Mouse (Mus musculus) hindbrain, embryonic 13.5 days (tissue): ENCODE results near the gene Zfp46. TPM values are rescaled to one million over a fixed set of nuclear protein-coding genes. Genes with fewer than 3 reads are reported as not detected.

Experiments
- ATAC-seq: fragments of 200-750 bp; cut with Nextera tagmentation; 2 replicates; pipeline ENCODE4 v1.8.0; 2017; ENCODE audit warnings: moderate TSS enrichment; ENCODE audit not compliant: low FRiP score
- H3K27ac ChIP-seq: fragments of 300-500 bp; sonication (generic); 2 replicates; pipeline ENCODE4 v1.5.1; 2015; ENCODE audit warnings: inconsistent platforms, mild to moderate bottlenecking, moderate library complexity
- H3K27me3 ChIP-seq: fragments of 300-500 bp; sonication (generic); 2 replicates; pipeline ENCODE4 v1.6.1; 2015; ENCODE audit warnings: mild to moderate bottlenecking, inconsistent platforms
- H3K36me3 ChIP-seq: fragments of 300-500 bp; sonication (generic); 2 replicates; pipeline ENCODE4 v1.6.1; 2015; ENCODE audit warnings: mild to moderate bottlenecking, inconsistent platforms
- H3K4me1 ChIP-seq: fragments of 300-500 bp; sonication (generic); replicated peaks from 2 replicates; pipeline ENCODE4 v1.6.1; 2015; ENCODE audit warnings: inconsistent platforms
- H3K4me2 ChIP-seq: fragments of 300-500 bp; sonication (generic); 2 replicates; pipeline ENCODE4 v1.6.1; 2015; ENCODE audit warnings: inconsistent platforms, mild to moderate bottlenecking, moderate library complexity
- H3K4me3 ChIP-seq: fragments of 300-500 bp; sonication (generic); 2 replicates; pipeline ENCODE4 v1.5.1; 2015; ENCODE audit warnings: mild to moderate bottlenecking, inconsistent platforms
- H3K9ac ChIP-seq: fragments of 300-500 bp; sonication (generic); 2 replicates; pipeline ENCODE4 v1.6.1; 2015; ENCODE audit warnings: mild to moderate bottlenecking, inconsistent platforms
- H3K9me3 ChIP-seq: fragments of 300-500 bp; sonication (generic); 2 replicates; pipeline ENCODE4 v1.6.1; 2016; ENCODE audit warnings: inconsistent platforms
- WGBS: fragments of 180-500 bp; shearing (Covaris S2); methylation state at CpG from one replicate; pipeline ENCODE4 v1.1.7; 2015; 5-methylcytosine and 5-hydroxymethylcytosine counted together
- polyA plus RNA-seq: library from polyadenylated mRNA; unstranded; fragments of >200 nt; fragmentation: Nextera tagmentation; extraction: Ambion mirVana; gene quantifications from 2 replicates; pipeline ENCODE4 v1.2.1, GENCODE M21; 2015

The Zfp46 gene
- 41.3 and 44.5 TPM in 2 replicates for polyA plus RNA-seq

GRCm38 (mm10) chr4:136284455-136284854, at the start of gene Zfp46:
Gene Zfp46, plus strand, starts transcription at chr4:136284683.
- Histone ChIP-seq H3K27ac (peak within 1 kb of the TSS; percentile 95), H3K4me2 (peak within 1 kb of the TSS; percentile 87), H3K9me3 (peaks cover 8% of the 10 kb centered on the region; the same call in 1 of the 2 replicates), H3K4me1 (peaks cover 45% of the 10 kb centered on the region), H3K36me3 (peaks cover 22% of the 10 kb centered on the region), H3K4me3 (peak within 1 kb of the TSS; percentile 73), H3K27me3 (peaks cover 18% of the 10 kb centered on the region), H3K9ac (peak within 1 kb of the TSS; percentile 88)
- 26% methylated on average over 5 of the region's 5 CpGs for WGBS
- no peak for ATAC-seq

DNA sequence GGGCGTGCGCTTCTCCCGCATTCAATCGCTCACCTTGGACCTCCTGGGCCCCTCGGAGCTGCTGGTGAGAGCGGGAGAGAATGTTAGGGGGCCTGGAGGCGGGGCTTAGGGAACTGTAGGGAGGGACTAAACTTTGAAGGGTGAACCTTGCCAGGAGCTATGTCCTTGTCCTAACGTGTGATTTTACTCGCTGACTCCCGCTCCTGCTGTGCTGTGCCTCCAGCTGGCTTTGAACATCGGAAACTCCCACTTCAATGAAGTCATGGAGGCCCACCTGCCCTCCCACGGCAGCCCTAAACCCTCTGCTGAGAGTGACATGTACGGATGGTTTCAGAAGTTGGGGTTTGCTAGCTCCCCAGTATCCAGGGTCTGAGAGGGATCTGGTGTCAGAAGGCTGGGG, 45.8 kb upstream of the Zfp46 start:
- 25% methylated on average over 13 of the region's 13 CpGs for WGBS
- ATAC-seq, result no peak
- Histone ChIP-seq H3K9ac (no peak overlapping the region), H3K27me3 (peaks cover 50% of the 10 kb centered on the region), H3K4me3 (no peak overlapping the region), H3K4me1 (peaks cover 10% of the 10 kb centered on the region), H3K27ac (no peak overlapping the region), H3K4me2 (no peak overlapping the region), H3K36me3 (peaks cover 13% of the 10 kb centered on the region; the same call in 1 of the 2 replicates), H3K9me3 (no peaks in the 10 kb centered on the region)

- ATAC-seq, result no peak
- Histone ChIP-seq H3K9me3 (no peaks in the 10 kb centered on the region), H3K27ac (no peak overlapping the region), H3K4me2 (no peak overlapping the region), H3K27me3 (peaks cover 54% of the 10 kb centered on the region), H3K4me3 (no peak overlapping the region), H3K4me1 (peaks cover 10% of the 10 kb centered on the region), H3K9ac (no peak overlapping the region), H3K36me3 (peaks cover 11% of the 10 kb centered on the region; the same call in 1 of the 2 replicates)
- WGBS, result 75% methylated on average over 9 of the region's 9 CpGs
Observed at GRCm38 (mm10) chr4:136239111-136239510, 45.4 kb upstream of the Zfp46 start.

- whole genome bisulfite sequencing, result 25% methylated on average over 8 of the region's 8 CpGs
- no peak overlapping the region for H3K4me3 ChIP-seq
- no peak for ATAC-seq
Observed at GRCm38 (mm10) chr4:136239622-136240021, 44.9 kb upstream of the Zfp46 start.

DNA sequence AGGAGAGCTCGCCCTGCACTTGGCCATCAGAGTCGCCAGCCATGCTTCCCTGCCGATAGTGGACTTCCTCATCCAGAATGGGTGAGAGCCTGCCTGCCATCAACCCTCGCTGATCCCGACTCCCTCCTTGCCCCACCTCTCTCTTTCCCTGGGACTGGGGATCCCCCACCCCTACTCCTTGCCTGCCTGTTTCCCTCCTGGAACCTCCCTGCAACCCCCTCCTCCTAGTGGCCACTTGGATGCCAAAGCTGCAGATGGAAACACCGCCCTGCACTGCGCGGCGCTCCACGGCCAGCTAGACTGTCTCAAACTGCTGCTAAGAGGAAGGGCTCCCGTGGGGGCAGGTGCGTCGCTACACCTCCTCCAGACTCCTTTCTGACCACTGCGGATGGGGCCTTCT, 44.4 kb upstream of the Zfp46 start:
- H3K27me3 ChIP-seq, result peaks cover 64% of the 10 kb centered on the region
- ATAC-seq, result no peak

More at GRCm38 (mm10) chr4:136239622-136240021, 44.9 kb upstream of the Zfp46 start:
- peaks cover 5% of the 10 kb centered on the region; the same call in 1 of the 2 replicates for H3K36me3 ChIP-seq
- H3K4me1 ChIP-seq, result peaks cover 10% of the 10 kb centered on the region
- no peak overlapping the region for H3K27ac ChIP-seq
- H3K4me2 ChIP-seq, result no peak overlapping the region
- H3K9ac ChIP-seq, result no peak overlapping the region
- no peaks in the 10 kb centered on the region for H3K9me3 ChIP-seq
- H3K27me3 ChIP-seq, result peaks cover 59% of the 10 kb centered on the region

DNA sequence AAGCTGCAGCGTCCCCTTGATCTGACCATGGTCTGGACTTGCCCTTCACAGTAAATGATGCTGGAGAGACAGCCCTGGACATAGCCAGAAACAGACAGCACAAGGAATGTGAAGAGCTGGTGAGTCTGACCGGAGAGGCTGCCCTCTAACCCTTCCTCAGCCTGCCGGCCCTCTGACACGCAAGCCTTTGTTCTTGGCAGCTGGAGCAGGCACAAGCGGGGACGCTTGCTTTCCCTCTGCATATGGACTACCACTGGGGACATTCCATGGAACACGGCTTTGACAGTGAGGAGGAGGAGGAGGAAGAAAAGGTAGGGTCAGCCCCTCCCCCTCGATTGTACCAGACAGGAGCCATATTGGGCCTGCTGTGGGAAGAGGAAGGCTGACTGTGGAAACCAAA, 43.5 kb upstream of the Zfp46 start:
- ATAC-seq, result no peak
- Histone ChIP-seq H3K27me3 (peaks cover 73% of the 10 kb centered on the region), H3K4me1 (peaks cover 11% of the 10 kb centered on the region), H3K9ac (no peak overlapping the region), H3K9me3 (no peaks in the 10 kb centered on the region), H3K27ac (no peak overlapping the region), H3K4me2 (no peak overlapping the region), H3K36me3 (peaks cover 5% of the 10 kb centered on the region; the same call in 1 of the 2 replicates), H3K4me3 (no peak overlapping the region)
- WGBS, result 17% methylated on average over 8 of the region's 8 CpGs

More for the DNA sequence above, 44.4 kb upstream of the Zfp46 start:
- 68% methylated on average over 14 of the region's 14 CpGs for WGBS
- Histone ChIP-seq H3K9me3 (no peaks in the 10 kb centered on the region), H3K9ac (no peak overlapping the region), H3K4me3 (no peak overlapping the region), H3K4me2 (no peak overlapping the region), H3K36me3 (peaks cover 5% of the 10 kb centered on the region; the same call in 1 of the 2 replicates), H3K4me1 (peaks cover 10% of the 10 kb centered on the region), H3K27ac (no peak overlapping the region)

DNA sequence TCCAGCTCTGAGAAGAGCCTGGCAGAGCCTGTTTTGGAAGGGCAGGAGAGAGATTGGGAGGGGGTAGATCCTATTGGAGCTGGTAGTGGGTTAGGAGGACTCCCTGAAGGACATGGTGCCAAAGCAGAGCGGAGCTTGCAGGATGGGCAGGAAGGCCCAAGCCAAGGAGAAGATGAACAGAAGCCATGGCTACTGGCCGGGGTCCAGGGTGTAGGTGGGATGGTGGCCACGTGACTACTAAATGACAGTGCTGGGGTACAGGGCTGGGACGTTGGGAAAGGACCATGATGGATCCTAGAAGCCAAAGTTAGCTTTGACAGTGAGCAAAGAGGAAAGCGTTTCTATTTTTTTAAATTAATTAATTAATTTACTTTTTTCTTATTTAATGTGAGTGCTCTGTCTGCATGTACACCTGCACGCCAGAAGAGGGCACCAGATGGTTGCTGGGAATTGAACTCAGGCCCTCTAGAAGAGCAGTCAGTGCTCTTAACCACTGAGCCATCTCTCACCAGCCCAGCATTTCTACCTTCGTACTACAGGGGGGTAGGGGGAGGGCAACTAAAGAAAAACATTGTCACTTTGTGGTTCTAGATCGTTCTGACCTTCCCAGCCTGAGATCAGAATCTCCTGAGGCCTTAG, 42.3 kb upstream of the Zfp46 start:
- Histone ChIP-seq H3K4me2 (no peak overlapping the region), H3K27ac (no peak overlapping the region), H3K36me3 (peaks cover 5% of the 10 kb centered on the region; the same call in 1 of the 2 replicates), H3K27me3 (peaks cover 75% of the 10 kb centered on the region), H3K9ac (no peak overlapping the region), H3K9me3 (no peaks in the 10 kb centered on the region), H3K4me3 (no peak overlapping the region), H3K4me1 (peaks cover 23% of the 10 kb centered on the region)
- WGBS, result 51% methylated on average over 8 of the region's 8 CpGs
- no peak for ATAC-seq

DNA sequence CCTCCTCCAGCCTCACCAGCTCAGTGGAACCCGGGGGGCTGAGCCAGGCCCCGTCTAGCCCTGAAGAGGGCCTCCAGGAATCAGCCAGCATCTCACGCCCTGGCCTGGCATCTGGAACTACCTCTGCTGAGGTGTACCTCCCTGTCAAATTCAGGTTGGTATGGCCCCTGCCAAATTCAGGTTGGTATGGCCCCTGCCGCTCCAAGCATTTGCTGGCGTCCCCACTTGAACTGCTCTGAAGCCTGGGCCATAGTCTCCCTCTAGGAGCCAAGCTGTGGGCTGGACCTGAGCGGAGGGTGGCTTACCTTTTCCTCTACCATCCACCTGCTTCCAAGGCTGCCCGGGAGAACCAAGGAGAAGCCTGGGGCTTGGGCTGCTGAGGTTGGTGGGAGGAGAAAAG, 41.8 kb upstream of the Zfp46 start:
- no peaks in the 10 kb centered on the region for H3K9me3 ChIP-seq
- 88% methylated on average over 7 of the region's 7 CpGs for WGBS

GRCm38 (mm10) chr4:136244208-136244607, 40.3 kb upstream of the Zfp46 start:
- ATAC-seq, result no peak
- H3K9ac ChIP-seq, result no peak overlapping the region
- H3K4me2 ChIP-seq, result no peak overlapping the region
- no peaks in the 10 kb centered on the region for H3K9me3 ChIP-seq
- H3K27me3 ChIP-seq, result peaks cover 75% of the 10 kb centered on the region
- peaks cover 5% of the 10 kb centered on the region; the same call in 1 of the 2 replicates for H3K36me3 ChIP-seq
- no peak overlapping the region for H3K27ac ChIP-seq
- WGBS, result 70% methylated on average over 7 of the region's 7 CpGs
- H3K4me1 ChIP-seq, result peaks cover 34% of the 10 kb centered on the region
- H3K4me3 ChIP-seq, result no peak overlapping the region

More for the DNA sequence above, 41.8 kb upstream of the Zfp46 start:
- Histone ChIP-seq H3K9ac (no peak overlapping the region), H3K27me3 (peaks cover 75% of the 10 kb centered on the region), H3K4me3 (no peak overlapping the region), H3K27ac (no peak overlapping the region), H3K36me3 (peaks cover 5% of the 10 kb centered on the region; the same call in 1 of the 2 replicates), H3K4me2 (no peak overlapping the region), H3K4me1 (peaks cover 29% of the 10 kb centered on the region)
- no peak for ATAC-seq

DNA sequence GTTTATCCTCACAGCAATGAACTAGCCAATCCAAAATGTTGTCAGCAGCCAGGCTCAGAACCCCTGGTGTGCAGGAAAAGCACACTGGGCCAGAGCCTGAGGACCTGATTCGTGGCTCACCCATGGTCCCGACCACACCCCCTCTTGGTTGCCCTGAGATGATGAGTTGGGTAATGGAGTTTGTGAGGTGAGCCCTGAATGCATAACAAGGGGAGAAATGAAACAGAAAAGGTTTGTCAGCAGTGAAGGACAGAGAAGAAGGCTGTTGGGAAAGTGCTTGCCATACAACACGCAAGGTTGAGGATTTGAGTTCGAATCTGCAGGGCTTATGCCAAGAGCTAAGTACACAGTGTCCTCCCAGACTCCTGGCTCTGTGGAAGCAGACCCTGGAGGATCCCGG, 38.8 kb upstream of the Zfp46 start:
- WGBS, result 37% methylated on average over 5 of the region's 5 CpGs
- no peak overlapping the region for H3K9ac ChIP-seq
- peaks cover 81% of the 10 kb centered on the region for H3K27me3 ChIP-seq
- no peaks in the 10 kb centered on the region for H3K9me3 ChIP-seq
- no peak for ATAC-seq
- H3K4me3 ChIP-seq, result no peak overlapping the region
- no peak overlapping the region for H3K4me2 ChIP-seq
- peaks cover 5% of the 10 kb centered on the region; the same call in 1 of the 2 replicates for H3K36me3 ChIP-seq
- peaks cover 39% of the 10 kb centered on the region for H3K4me1 ChIP-seq
- no peak overlapping the region for H3K27ac ChIP-seq

- Histone ChIP-seq H3K27me3 (peaks cover 82% of the 10 kb centered on the region), H3K9me3 (no peaks in the 10 kb centered on the region), H3K9ac (no peak overlapping the region), H3K4me3 (no peak overlapping the region), H3K27ac (no peak overlapping the region), H3K4me1 (peaks cover 39% of the 10 kb centered on the region), H3K4me2 (no peak overlapping the region), H3K36me3 (peaks cover 5% of the 10 kb centered on the region; the same call in 1 of the 2 replicates)
- 3% methylated on average over 12 of the region's 12 CpGs for WGBS
- no peak for ATAC-seq
Observed at GRCm38 (mm10) chr4:136246568-136246969, 37.9 kb upstream of the Zfp46 start.

DNA sequence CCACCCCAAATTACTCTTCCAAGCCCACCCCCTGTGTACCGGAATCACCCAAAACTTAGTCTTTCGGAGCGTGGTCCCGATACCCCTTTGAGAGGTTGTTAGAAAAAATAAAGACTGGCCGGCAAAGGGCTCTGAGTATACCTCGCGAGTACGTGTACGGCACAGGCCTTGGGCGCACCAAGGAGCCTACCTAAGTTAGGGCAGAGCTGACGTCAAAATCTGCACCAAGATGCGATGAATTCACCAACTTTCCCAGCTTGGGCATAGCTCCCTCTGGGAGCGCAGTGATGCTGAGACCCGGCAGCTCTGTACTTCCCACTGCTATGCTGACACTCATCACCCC, 37.1 kb upstream of the Zfp46 start:
- no peak for ATAC-seq
- peaks cover 89% of the 10 kb centered on the region for H3K27me3 ChIP-seq
- under 1% methylated on average over 14 of the region's 14 CpGs for WGBS

More for the DNA sequence above, 37.1 kb upstream of the Zfp46 start:
- 0 out of 2 replicates have a peak overlapping the region, but pooled peaks have one; percentile 58 for H3K9ac ChIP-seq
- H3K4me2 ChIP-seq, result peak overlapping the region; percentile 62
- peak overlapping the region; percentile 38 for H3K4me3 ChIP-seq
- no peaks in the 10 kb centered on the region for H3K9me3 ChIP-seq
- peaks cover 39% of the 10 kb centered on the region for H3K4me1 ChIP-seq
- H3K27ac ChIP-seq, result no peak overlapping the region
- H3K36me3 ChIP-seq, result peaks cover 5% of the 10 kb centered on the region; the same call in 1 of the 2 replicates
